Mouse (Mus musculus) midbrain, embryonic 15.5 days (tissue): ENCODE results near the gene Spatc1l. TPM values are rescaled to one million over a fixed set of nuclear protein-coding genes. Genes with fewer than 3 reads are reported as not detected.
A peak's percentile ranks its signal among the peaks of the same experiment; 100 is the strongest.

Source experiments
- ATAC-seq: fragments of 200-750 bp; cut with Nextera tagmentation; replicated peaks from 2 replicates; pipeline ENCODE4 v1.8.0; 2017; ENCODE audit warnings: moderate TSS enrichment
- H3K27ac ChIP-seq: fragments of 300-500 bp; sonication (generic); 2 replicates; pipeline ENCODE4 v1.5.1; 2015; ENCODE audit warnings: mild to moderate bottlenecking, inconsistent platforms
- H3K27me3 ChIP-seq: fragments of 300-500 bp; sonication (generic); replicated peaks from 2 replicates; pipeline ENCODE4 v1.6.1; 2015; ENCODE audit warnings: inconsistent platforms
- H3K36me3 ChIP-seq: fragments of 300-500 bp; sonication (generic); replicated peaks from 2 replicates; pipeline ENCODE4 v1.6.1; 2015; ENCODE audit warnings: inconsistent platforms
- H3K4me1 ChIP-seq: fragments of 300-500 bp; sonication (generic); 2 replicates; pipeline ENCODE4 v1.6.1; 2015; ENCODE audit warnings: inconsistent platforms
- H3K4me2 ChIP-seq: fragments of 300-500 bp; sonication (generic); 2 replicates; pipeline ENCODE4 v1.6.1; 2015; ENCODE audit warnings: inconsistent platforms, mild to moderate bottlenecking, moderate library complexity
- H3K4me3 ChIP-seq: fragments of 300-500 bp; sonication (generic); 2 replicates; pipeline ENCODE4 v1.5.1; 2015; ENCODE audit warnings: mild to moderate bottlenecking, inconsistent platforms
- H3K9ac ChIP-seq: fragments of 300-500 bp; sonication (generic); 2 replicates; pipeline ENCODE4 v1.6.1; 2015; ENCODE audit warnings: mild to moderate bottlenecking, inconsistent platforms
- H3K9me3 ChIP-seq: fragments of 300-500 bp; sonication (generic); 2 replicates; pipeline ENCODE4 v1.6.1; 2016; ENCODE audit warnings: inconsistent platforms
- WGBS: fragments of 180-500 bp; shearing (Covaris S2); methylation state at CpG from one replicate; pipeline ENCODE4 v1.1.7; 2015; ENCODE audit warnings: mixed read lengths; 5-methylcytosine and 5-hydroxymethylcytosine counted together
- polyA plus RNA-seq: library from polyadenylated mRNA; unstranded; fragments of >200 nt; fragmentation: Nextera tagmentation; extraction: Ambion mirVana; gene quantifications from 2 replicates; pipeline ENCODE4 v1.2.1, GENCODE M21; 2015

Spatc1l gene
- polyA plus RNA-seq = not detected in 2 replicates

DNA sequence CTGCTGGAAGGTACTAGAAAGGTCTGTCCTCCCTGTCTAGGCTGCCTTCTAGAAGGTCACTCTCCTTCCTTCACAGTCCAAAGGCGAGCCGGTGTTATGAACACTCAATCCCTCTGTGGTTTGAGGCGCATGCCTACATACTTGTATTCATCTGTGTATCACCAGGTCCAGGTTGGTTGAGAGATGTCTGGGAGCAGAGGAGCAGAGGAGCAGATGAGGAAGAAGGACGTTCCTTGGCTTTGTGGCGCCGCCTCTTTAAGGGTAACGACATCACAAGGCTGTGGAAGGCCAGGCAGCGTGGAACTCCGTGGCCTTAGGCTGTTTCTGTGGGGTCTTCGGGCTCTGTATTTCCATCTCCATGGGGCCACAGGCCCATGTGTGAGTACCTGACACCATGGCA lies at the start of gene Spatc1l:
Gene Spatc1l, plus strand, starts transcription at position 301 of the 400 bp plus-strand sequence.
- Histone ChIP-seq H3K27me3 (no peaks in the 10 kb centered on the region), H3K4me3 (no peak within 1 kb of the TSS), H3K9ac (no peak within 1 kb of the TSS), H3K4me2 (no peak within 1 kb of the TSS), H3K4me1 (no peaks in the 10 kb centered on the region), H3K9me3 (no peaks in the 10 kb centered on the region), H3K27ac (no peak within 1 kb of the TSS), H3K36me3 (no peaks in the 10 kb centered on the region)
- WGBS = 94% methylated on average over 10 of the region's 10 CpGs
- no peak for ATAC-seq

DNA sequence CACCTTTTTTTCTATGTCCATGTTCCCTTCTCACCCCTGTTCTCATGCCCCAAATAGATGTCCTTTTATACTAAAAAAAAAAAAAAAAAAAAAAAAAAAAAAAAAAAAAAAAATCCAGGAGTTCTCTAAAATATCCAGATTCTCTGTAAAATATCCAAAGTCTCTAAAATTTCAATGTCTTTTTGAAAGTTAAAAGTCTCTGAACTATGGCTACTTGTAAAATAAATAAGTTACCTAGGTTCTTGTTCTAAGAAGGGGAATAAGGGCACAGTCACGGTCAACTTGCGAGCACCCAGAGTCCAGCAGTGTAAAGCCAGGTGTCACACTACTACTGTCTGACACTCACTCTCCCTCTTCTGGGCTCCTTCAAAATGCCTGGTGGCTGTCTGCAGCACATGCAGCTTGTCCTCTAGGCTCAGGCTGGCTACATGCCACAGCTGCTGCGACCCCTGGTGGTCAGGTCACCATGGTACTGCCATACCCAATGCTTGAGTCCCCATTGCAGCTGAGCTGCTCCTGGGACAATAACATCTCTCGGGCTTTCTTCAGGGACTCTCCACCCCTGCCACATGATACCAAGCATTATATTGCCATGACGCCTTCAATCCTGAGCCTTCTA lies 49.0 kb upstream of the Spatc1l start:
- H3K9me3 ChIP-seq = no peaks in the 10 kb centered on the region
- H3K9ac ChIP-seq = no peak overlapping the region
- 48% methylated on average over 5 of the region's 5 CpGs for whole genome bisulfite sequencing
- H3K4me3 ChIP-seq = no peak overlapping the region
- H3K27me3 ChIP-seq = no peaks in the 10 kb centered on the region
- no peak overlapping the region for H3K27ac ChIP-seq
- H3K4me1 ChIP-seq = no peaks in the 10 kb centered on the region
- ATAC-seq = peak; percentile 50; the same call in 1 of the 2 replicates
- no peak overlapping the region for H3K4me2 ChIP-seq
- peaks cover 44% of the 10 kb centered on the region for H3K36me3 ChIP-seq

DNA sequence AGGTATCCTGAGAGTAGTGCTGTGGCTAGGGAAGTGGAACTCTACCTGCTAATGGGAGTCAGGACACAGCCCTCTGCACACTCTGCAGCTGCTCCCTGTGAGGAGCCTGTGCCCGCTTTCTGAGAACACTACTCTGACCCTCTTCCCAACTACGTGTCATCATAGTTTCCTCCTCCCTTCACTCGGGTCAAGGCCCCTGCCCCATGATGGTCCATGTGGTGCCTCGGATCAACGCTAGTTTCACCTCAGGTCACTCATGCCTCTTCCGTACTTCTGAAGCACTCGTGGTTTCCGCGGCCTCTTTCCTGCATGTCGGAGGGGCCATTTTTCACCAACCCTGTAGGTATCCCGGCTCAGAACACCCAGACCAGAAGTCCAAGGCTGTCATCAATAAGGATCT lies 31.1 kb upstream of the Spatc1l start:
- H3K9me3 ChIP-seq = no peaks in the 10 kb centered on the region
- no peak; the same call in 1 of the 2 replicates for ATAC-seq
- WGBS = under 1% methylated on average over 11 of the region's 11 CpGs
- H3K27ac ChIP-seq = peak overlapping the region; percentile 70
- peaks cover 35% of the 10 kb centered on the region for H3K4me1 ChIP-seq
- H3K27me3 ChIP-seq = no peaks in the 10 kb centered on the region
- H3K4me2 ChIP-seq = peak overlapping the region; percentile 74
- H3K9ac ChIP-seq = peak overlapping the region; percentile 49
- H3K4me3 ChIP-seq = peak overlapping the region; percentile 79
- H3K36me3 ChIP-seq = peaks cover 17% of the 10 kb centered on the region

DNA sequence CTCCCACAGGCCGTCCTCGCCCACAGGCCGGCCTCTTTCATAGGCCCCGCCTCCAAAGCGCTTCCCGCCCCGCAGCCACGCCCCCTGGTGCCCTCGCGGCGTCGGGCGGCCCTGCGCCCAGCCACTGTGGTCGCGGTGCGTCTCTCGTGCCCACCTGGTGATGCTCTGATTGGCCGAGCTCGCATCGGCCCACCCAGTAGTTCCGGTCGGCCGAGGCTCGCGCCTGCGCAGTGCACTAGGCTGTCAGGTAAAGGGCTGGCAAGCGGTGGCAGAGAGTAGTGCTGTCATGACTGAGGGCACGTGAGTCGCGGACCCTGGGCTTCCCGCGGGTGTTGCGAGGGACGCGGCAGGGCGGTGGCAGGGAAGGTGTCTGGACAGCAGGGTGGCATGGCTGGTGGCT lies 30.7 kb upstream of the Spatc1l start, which contains the start of gene Lss:
Gene Lss, plus strand, starts transcription at position 214 of the 400 bp plus-strand sequence.
- under 1% methylated on average over 37 of the region's 37 CpGs for WGBS
- Histone ChIP-seq H3K4me2 (peak within 1 kb of the TSS; percentile 74), H3K9ac (peak within 1 kb of the TSS; percentile 66), H3K36me3 (peaks cover 22% of the 10 kb centered on the region), H3K4me3 (peak within 1 kb of the TSS; percentile 79), H3K9me3 (no peaks in the 10 kb centered on the region), H3K27ac (peak within 1 kb of the TSS; percentile 85), H3K27me3 (no peaks in the 10 kb centered on the region), H3K4me1 (peaks cover 35% of the 10 kb centered on the region)
- peak; percentile 100 for ATAC-seq

DNA sequence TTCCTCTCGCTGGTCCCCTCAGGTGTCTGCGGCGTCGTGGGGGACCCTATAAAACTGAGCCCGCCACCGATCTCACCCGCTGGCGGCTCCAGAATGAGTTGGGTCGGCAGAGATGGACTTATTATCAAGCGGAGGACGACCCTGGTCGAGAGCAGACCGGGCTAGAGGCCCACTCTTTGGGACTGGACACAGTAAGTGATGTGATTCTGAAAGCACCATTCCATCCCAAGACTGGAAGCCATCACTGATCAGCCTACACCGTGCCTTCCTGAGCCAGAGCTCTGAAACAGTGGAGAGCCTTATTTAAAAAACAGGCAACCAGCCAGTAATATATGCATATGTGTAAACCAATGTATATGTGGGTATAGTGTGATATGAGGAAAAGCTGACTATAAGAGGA lies 30.2 kb upstream of the Spatc1l start:
- peak overlapping the region; percentile 66 for H3K9ac ChIP-seq
- H3K4me2 ChIP-seq = peak overlapping the region; percentile 74
- peak overlapping the region; percentile 79 for H3K4me3 ChIP-seq
- peaks cover 35% of the 10 kb centered on the region for H3K4me1 ChIP-seq
- ATAC-seq = peak; percentile 53
- WGBS = 1% methylated on average over 14 of the region's 14 CpGs
- H3K36me3 ChIP-seq = peaks cover 25% of the 10 kb centered on the region
- no peaks in the 10 kb centered on the region for H3K9me3 ChIP-seq
- H3K27me3 ChIP-seq = no peaks in the 10 kb centered on the region
- peak overlapping the region; percentile 85 for H3K27ac ChIP-seq

DNA sequence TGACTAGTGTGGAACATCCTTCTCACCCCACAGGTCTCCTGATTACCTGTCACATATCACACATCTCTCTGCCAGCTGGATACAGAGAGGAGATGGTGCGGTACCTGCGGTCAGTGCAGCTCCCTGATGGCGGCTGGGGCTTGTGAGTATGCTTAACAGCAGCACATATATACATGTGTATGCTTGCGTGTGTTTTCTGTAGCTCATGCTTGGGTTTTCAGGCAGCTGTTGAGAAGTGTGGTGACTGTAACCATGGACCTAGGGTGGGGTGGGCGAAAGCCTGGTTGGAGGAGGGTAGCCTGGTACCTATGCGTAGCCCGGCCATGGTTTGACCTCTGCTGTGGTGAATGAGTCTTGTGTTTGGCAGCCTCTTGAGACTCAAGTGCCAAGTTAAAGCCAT lies 26.5 kb upstream of the Spatc1l start:
- H3K4me3 ChIP-seq = no peak overlapping the region
- H3K4me2 ChIP-seq = no peak overlapping the region
- no peak for ATAC-seq
- no peaks in the 10 kb centered on the region for H3K27me3 ChIP-seq
- H3K9ac ChIP-seq = no peak overlapping the region
- H3K9me3 ChIP-seq = no peaks in the 10 kb centered on the region
- H3K36me3 ChIP-seq = peaks cover 55% of the 10 kb centered on the region
- H3K4me1 ChIP-seq = peaks cover 33% of the 10 kb centered on the region
- H3K27ac ChIP-seq = no peak overlapping the region
- 97% methylated on average over 7 of the region's 7 CpGs for WGBS

DNA sequence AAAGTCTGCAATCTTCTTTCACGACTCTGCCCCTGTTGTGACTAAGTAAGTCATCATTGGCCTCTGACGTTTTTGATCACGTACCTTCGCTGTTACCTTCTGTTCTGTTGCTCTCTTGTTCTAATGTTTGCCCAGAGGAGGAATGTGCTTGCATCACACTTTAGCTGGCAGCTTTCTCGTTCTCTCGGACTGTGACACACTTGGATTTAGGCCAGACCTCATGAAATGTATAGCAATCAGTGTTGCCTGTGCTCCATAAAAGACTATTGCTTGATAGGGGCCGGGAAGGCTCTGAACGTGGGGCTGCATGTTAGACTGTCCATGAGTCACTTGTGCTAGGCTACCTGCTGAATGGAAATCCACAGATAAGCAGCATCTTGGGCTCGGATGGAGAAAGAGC lies 24.5 kb upstream of the Spatc1l start:
- no peaks in the 10 kb centered on the region for H3K27me3 ChIP-seq
- H3K4me2 ChIP-seq = no peak overlapping the region
- WGBS = 89% methylated on average over 9 of the region's 9 CpGs
- no peak overlapping the region for H3K9ac ChIP-seq
- no peaks in the 10 kb centered on the region for H3K9me3 ChIP-seq
- H3K27ac ChIP-seq = no peak overlapping the region
- no peak overlapping the region for H3K4me3 ChIP-seq
- peaks cover 19% of the 10 kb centered on the region for H3K4me1 ChIP-seq
- ATAC-seq = no peak
- peaks cover 76% of the 10 kb centered on the region for H3K36me3 ChIP-seq

DNA sequence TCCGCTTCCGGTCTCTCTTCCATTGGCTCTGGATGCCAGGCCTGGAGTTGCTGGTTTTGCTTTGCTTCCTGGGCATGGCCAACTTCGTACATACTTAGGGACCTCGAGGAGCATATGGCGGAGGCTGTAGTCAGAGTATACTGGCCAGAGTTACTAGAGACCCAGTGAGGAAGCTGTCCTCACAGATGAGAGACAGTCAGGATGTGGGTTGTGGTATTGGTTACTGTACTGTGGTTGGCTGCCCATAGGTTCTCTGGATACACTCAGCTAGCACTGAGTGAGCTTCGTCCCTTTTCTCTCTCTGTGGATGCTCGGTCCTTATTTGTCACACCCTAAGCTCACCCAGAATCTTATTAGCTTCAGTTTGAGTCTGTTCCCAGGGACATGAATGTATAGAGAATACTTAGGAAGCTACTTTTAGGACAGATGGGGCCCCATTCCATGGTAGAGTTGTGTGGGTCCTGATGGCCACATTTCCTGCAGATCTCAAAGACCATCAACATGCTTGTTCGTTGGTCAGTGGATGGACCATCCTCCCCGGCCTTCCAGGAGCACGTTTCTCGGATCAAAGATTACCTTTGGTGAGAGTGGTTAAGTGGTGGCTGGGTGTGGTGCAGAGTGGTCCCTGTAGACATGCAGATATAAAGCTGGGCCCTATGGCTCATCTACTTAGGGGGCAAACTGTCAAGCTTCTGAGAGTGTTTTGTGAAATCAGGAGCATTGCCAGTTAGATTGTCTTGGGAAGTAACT lies 20.6 kb upstream of the Spatc1l start:
- H3K4me1 ChIP-seq = no peaks in the 10 kb centered on the region
- H3K4me2 ChIP-seq = no peak overlapping the region
- H3K9me3 ChIP-seq = no peaks in the 10 kb centered on the region
- no peak overlapping the region for H3K27ac ChIP-seq
- ATAC-seq = no peak
- WGBS = 92% methylated on average over 11 of the region's 11 CpGs
- no peak overlapping the region for H3K9ac ChIP-seq
- no peaks in the 10 kb centered on the region for H3K27me3 ChIP-seq
- no peak overlapping the region for H3K4me3 ChIP-seq
- H3K36me3 ChIP-seq = peaks cover 83% of the 10 kb centered on the region

DNA sequence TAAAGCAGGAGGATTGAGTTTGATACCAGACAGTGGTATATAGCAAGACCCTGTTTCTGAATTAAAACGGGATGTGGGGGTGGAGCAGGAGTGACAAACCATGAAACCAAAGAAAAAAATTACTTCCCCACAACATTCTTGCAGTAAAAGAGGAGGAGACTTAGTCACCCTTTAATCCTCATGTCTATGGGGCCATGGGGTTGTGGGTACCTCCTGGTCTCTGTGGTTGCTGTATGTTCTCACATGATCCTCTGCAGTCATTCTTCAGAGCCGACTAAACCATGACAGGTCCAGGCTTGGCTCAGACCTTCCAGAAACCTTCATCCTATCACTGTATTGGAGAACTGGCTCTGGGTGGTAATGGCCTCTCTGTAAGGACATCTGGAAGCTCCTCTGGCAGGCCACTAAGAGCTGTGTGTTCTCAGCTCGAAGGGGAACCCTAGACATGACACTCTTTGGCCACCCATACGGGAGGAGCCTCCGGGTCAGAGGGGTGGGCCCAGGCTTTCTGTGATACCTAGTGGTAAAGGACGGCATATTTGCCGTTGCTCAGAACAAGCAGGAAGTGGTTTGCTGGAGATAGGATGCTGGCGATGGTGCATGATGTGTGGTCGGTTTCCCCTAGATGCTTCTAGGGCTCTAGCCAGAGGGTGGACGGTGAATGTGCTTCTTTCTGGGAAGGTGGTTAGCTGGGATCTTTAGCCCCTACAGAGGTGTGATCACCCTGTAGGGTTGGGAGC lies 19.3 kb upstream of the Spatc1l start:
- no peaks in the 10 kb centered on the region for H3K9me3 ChIP-seq
- H3K27me3 ChIP-seq = no peaks in the 10 kb centered on the region
- no peaks in the 10 kb centered on the region for H3K4me1 ChIP-seq
- no peak overlapping the region for H3K4me3 ChIP-seq
- ATAC-seq = no peak
- peaks cover 87% of the 10 kb centered on the region for H3K36me3 ChIP-seq
- no peak overlapping the region for H3K27ac ChIP-seq
- WGBS = 94% methylated on average over 10 of the region's 10 CpGs
- no peak overlapping the region for H3K9ac ChIP-seq
- no peak overlapping the region for H3K4me2 ChIP-seq

DNA sequence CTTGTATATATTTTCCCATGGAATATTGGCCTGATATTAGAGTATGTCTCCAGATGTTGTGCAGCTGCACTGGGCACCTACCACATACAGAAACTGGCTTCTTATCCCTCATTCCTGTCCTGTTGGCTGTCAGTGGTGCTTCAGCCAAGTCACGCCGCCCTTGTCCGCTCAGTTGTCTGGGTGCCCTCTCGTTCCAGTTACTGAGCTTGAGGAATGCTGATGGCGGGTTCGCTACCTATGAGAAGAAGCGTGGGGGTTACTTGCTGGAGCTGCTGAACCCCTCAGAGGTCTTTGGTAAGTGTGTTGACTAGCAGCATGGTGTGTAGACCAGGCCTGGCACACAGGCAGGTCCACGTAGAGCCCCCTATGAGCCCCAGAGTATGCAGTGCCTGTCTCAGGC lies 15.5 kb upstream of the Spatc1l start:
- 92% methylated on average over 8 of the region's 8 CpGs for WGBS
- H3K27ac ChIP-seq = no peak overlapping the region
- H3K4me3 ChIP-seq = no peak overlapping the region
- peaks cover 89% of the 10 kb centered on the region for H3K36me3 ChIP-seq
- H3K9ac ChIP-seq = no peak overlapping the region
- no peaks in the 10 kb centered on the region for H3K4me1 ChIP-seq
- H3K9me3 ChIP-seq = no peaks in the 10 kb centered on the region
- ATAC-seq = no peak
- no peak overlapping the region for H3K4me2 ChIP-seq
- no peaks in the 10 kb centered on the region for H3K27me3 ChIP-seq

DNA sequence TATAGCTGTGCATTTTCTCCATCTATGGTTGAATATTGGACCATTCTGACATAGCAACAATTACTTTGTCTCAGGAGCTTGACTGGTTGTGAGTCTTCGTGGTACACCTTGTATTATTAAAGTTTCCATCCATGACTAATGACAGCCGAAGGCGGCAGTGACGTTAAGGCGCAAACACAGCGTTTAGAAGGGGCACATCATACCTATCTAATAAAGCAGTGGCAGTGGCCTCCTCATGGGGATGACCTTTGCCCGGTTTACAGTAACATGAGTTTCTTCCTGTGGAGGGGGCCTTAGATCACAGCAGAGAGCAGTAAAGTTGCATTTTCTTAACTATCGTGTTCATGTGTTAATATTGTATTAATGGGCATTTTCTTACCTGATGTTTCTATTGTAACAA lies 13.9 kb upstream of the Spatc1l start:
- no peaks in the 10 kb centered on the region for H3K4me1 ChIP-seq
- 95% methylated on average over 8 of the region's 8 CpGs for WGBS

DNA sequence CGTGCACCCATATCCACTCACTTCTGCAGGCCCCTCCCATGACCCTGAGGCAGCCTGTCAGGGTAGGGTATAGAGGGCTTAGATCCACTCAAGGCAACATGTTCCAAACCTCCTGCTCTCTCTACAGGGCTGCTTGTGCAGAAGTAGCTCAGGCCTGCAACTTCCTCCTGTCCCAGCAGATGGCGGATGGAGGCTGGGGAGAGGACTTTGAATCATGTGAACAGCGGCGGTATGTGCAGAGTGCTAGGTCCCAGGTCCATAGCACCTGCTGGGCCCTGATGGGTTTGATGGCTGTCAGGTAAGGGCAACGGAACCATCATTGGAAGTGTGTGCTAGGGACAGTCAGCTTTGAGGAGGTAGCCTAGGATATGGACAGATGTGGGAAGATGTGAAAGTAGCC lies 11.6 kb upstream of the Spatc1l start:
- peaks cover 76% of the 10 kb centered on the region for H3K36me3 ChIP-seq
- H3K4me3 ChIP-seq = no peak overlapping the region
- ATAC-seq = no peak
- H3K4me1 ChIP-seq = no peaks in the 10 kb centered on the region
- no peaks in the 10 kb centered on the region for H3K9me3 ChIP-seq
- no peak overlapping the region for H3K4me2 ChIP-seq
- H3K27ac ChIP-seq = no peak overlapping the region
- H3K27me3 ChIP-seq = no peaks in the 10 kb centered on the region
- 92% methylated on average over 5 of the region's 5 CpGs for WGBS
- no peak overlapping the region for H3K9ac ChIP-seq

More for the DNA sequence above, 13.9 kb upstream of the Spatc1l start:
- Histone ChIP-seq H3K27me3 (no peaks in the 10 kb centered on the region), H3K4me3 (no peak overlapping the region), H3K36me3 (peaks cover 85% of the 10 kb centered on the region), H3K9me3 (no peaks in the 10 kb centered on the region), H3K9ac (no peak overlapping the region), H3K4me2 (no peak overlapping the region), H3K27ac (no peak overlapping the region)
- ATAC-seq = no peak
